Mouse (Mus musculus) kidney, embryonic 16.5 days (tissue): ENCODE results near the gene Kifc3. TPM values are rescaled to one million over a fixed set of nuclear protein-coding genes. Genes with fewer than 3 reads are reported as not detected.

Experiments used
- ATAC-seq: fragments of 200-750 bp; cut with Nextera tagmentation; 2 replicates; pipeline ENCODE4 v1.8.0; 2017; ENCODE audit warnings: moderate TSS enrichment; ENCODE audit not compliant: low FRiP score, low TSS enrichment
- H3K27ac ChIP-seq: fragments of 300-500 bp; sonication (generic); 2 replicates; pipeline ENCODE4 v1.5.1; 2014; ENCODE audit warnings: low read length
- H3K27me3 ChIP-seq: fragments of 300-500 bp; sonication (generic); 2 replicates; pipeline ENCODE4 v1.6.1; 2014; ENCODE audit warnings: low read length, control low read depth, mixed read lengths; ENCODE audit not compliant: insufficient read depth
- H3K36me3 ChIP-seq: fragments of 300-500 bp; sonication (generic); 2 replicates; pipeline ENCODE4 v1.6.1; 2014; ENCODE audit warnings: low read length, control low read depth, mixed read lengths; ENCODE audit not compliant: insufficient read depth
- H3K4me1 ChIP-seq: fragments of 300-500 bp; sonication (generic); 2 replicates; pipeline ENCODE4 v1.6.1; 2014; ENCODE audit warnings: low read length, control low read depth, mixed read lengths; ENCODE audit not compliant: insufficient read depth
- H3K4me2 ChIP-seq: fragments of 300-500 bp; sonication (generic); replicated peaks from 2 replicates; pipeline ENCODE4 v1.6.1; 2014; ENCODE audit warnings: low read depth, low read length
- H3K4me3 ChIP-seq: fragments of 300-500 bp; sonication (generic); 2 replicates; pipeline ENCODE4 v1.5.1; 2014; ENCODE audit warnings: mild to moderate bottlenecking, low read length
- H3K9ac ChIP-seq: fragments of 300-500 bp; sonication (generic); replicated peaks from 2 replicates; pipeline ENCODE4 v1.6.1; 2014; ENCODE audit warnings: low read length
- H3K9me3 ChIP-seq: fragments of 300-500 bp; sonication (generic); 2 replicates; pipeline ENCODE4 v1.6.1; 2016; ENCODE audit warnings: low read length, control low read depth
- WGBS: fragments of 180-500 bp; shearing (Covaris S2); extraction: QIAGEN DNeasy Blood & Tissue Kit; methylation state at CpG from one replicate; pipeline ENCODE4 v1.1.7; 2014; 5-methylcytosine and 5-hydroxymethylcytosine counted together
- polyA plus RNA-seq: library from polyadenylated mRNA; unstranded; fragments of >200 nt; fragmentation: Nextera tagmentation; extraction: Ambion mirVana; gene quantifications from 2 replicates; pipeline ENCODE4 v1.2.1, GENCODE M21; 2015

Kifc3 gene
- polyA plus RNA-seq, 1 experiment from 2014 or later: 37.7 TPM

GRCm38 (mm10) chr8:95154056-95154455 lies 48.6 kb downstream of the Kifc3 start:
- Histone ChIP-seq H3K27me3 (no peaks in the 10 kb centered on the region), H3K4me3 (no peak overlapping the region)
- 72% methylated on average over 4 of the region's 4 CpGs for WGBS

GRCm38 (mm10) chr8:95150608-95151007 lies 52.0 kb downstream of the Kifc3 start:
- H3K9ac ChIP-seq: no peak overlapping the region
- H3K4me1 ChIP-seq: peaks cover 11% of the 10 kb centered on the region
- WGBS: 87% methylated on average over 3 of the region's 3 CpGs
- no peaks in the 10 kb centered on the region for H3K27me3 ChIP-seq
- H3K9me3 ChIP-seq: no peaks in the 10 kb centered on the region
- no peak for ATAC-seq
- H3K27ac ChIP-seq: no peak overlapping the region
- no peak overlapping the region for H3K4me3 ChIP-seq
- no peak overlapping the region for H3K4me2 ChIP-seq
- H3K36me3 ChIP-seq: no peaks in the 10 kb centered on the region

More at GRCm38 (mm10) chr8:95154056-95154455, 48.6 kb downstream of the Kifc3 start:
- Histone ChIP-seq H3K27ac (no peak overlapping the region), H3K9me3 (no peaks in the 10 kb centered on the region), H3K36me3 (no peaks in the 10 kb centered on the region), H3K4me1 (peaks cover 11% of the 10 kb centered on the region), H3K9ac (no peak overlapping the region), H3K4me2 (no peak overlapping the region)
- no peak for ATAC-seq

GRCm38 (mm10) chr8:95149426-95149825 lies 53.2 kb downstream of the Kifc3 start:
- Histone ChIP-seq H3K9me3 (no peaks in the 10 kb centered on the region), H3K4me2 (no peak overlapping the region), H3K9ac (no peak overlapping the region), H3K36me3 (no peaks in the 10 kb centered on the region), H3K27ac (no peak overlapping the region), H3K27me3 (no peaks in the 10 kb centered on the region), H3K4me3 (no peak overlapping the region), H3K4me1 (peaks cover 10% of the 10 kb centered on the region)
- WGBS: 52% methylated on average over 10 of the region's 10 CpGs
- no peak for ATAC-seq

GRCm38 (mm10) chr8:95146846-95147245 lies 55.8 kb downstream of the Kifc3 start:
- Histone ChIP-seq H3K36me3 (no peaks in the 10 kb centered on the region), H3K9ac (no peak overlapping the region), H3K27me3 (no peaks in the 10 kb centered on the region), H3K4me3 (no peak overlapping the region), H3K9me3 (no peaks in the 10 kb centered on the region), H3K4me2 (no peak overlapping the region), H3K27ac (no peak overlapping the region), H3K4me1 (peaks cover 24% of the 10 kb centered on the region)
- ATAC-seq: no peak
- 91% methylated on average over 5 of the region's 5 CpGs for WGBS

GRCm38 (mm10) chr8:95146044-95146745 lies 56.4 kb downstream of the Kifc3 start:
- WGBS: 41% methylated on average over 2 of the region's 2 CpGs
- no peak for ATAC-seq
- peaks cover 31% of the 10 kb centered on the region for H3K4me1 ChIP-seq
- H3K4me3 ChIP-seq: no peak overlapping the region
- H3K4me2 ChIP-seq: no peak overlapping the region
- no peak overlapping the region for H3K9ac ChIP-seq
- H3K27me3 ChIP-seq: no peaks in the 10 kb centered on the region
- no peak overlapping the region for H3K27ac ChIP-seq
- no peaks in the 10 kb centered on the region for H3K36me3 ChIP-seq
- no peaks in the 10 kb centered on the region for H3K9me3 ChIP-seq

- peaks cover 46% of the 10 kb centered on the region for H3K4me1 ChIP-seq
- H3K4me2 ChIP-seq: no peak overlapping the region
- no peaks in the 10 kb centered on the region for H3K27me3 ChIP-seq
- 51% methylated on average over 2 of the region's 2 CpGs for WGBS
- no peaks in the 10 kb centered on the region for H3K36me3 ChIP-seq
- peak overlapping the region; percentile 69 for H3K27ac ChIP-seq
- no peaks in the 10 kb centered on the region for H3K9me3 ChIP-seq
- no peak overlapping the region for H3K4me3 ChIP-seq
- ATAC-seq: no peak
- H3K9ac ChIP-seq: no peak overlapping the region
These were observed 58.0 kb downstream of the Kifc3 start for GRCm38 (mm10) chr8:95144631-95145015.

- Histone ChIP-seq H3K9me3 (no peaks in the 10 kb centered on the region), H3K4me3 (no peak overlapping the region), H3K4me2 (no peak overlapping the region), H3K36me3 (no peaks in the 10 kb centered on the region), H3K4me1 (peaks cover 47% of the 10 kb centered on the region), H3K27me3 (no peaks in the 10 kb centered on the region), H3K9ac (no peak overlapping the region), H3K27ac (peak overlapping the region; percentile 69)
- no peak for ATAC-seq
- 76% methylated on average over 6 of the region's 6 CpGs for WGBS
These were observed 58.6 kb downstream of the Kifc3 start for GRCm38 (mm10) chr8:95143805-95144630.

GRCm38 (mm10) chr8:95142985-95143804 lies 59.4 kb downstream of the Kifc3 start:
- 21% methylated on average over 17 of the region's 17 CpGs for WGBS
- Histone ChIP-seq H3K27ac (peak overlapping the region; percentile 69), H3K4me3 (peak overlapping the region; percentile 70; the same call in 1 of the 2 replicates), H3K4me2 (peak overlapping the region; percentile 88), H3K4me1 (peaks cover 55% of the 10 kb centered on the region), H3K27me3 (no peaks in the 10 kb centered on the region), H3K9me3 (no peaks in the 10 kb centered on the region), H3K9ac (peak overlapping the region; percentile 87; the same call in 1 of the 2 replicates), H3K36me3 (no peaks in the 10 kb centered on the region)
- ATAC-seq: peak; percentile 11; the same call in 1 of the 2 replicates

- peak overlapping the region; percentile 70 for H3K4me3 ChIP-seq
- H3K27me3 ChIP-seq: no peaks in the 10 kb centered on the region
- peak overlapping the region; percentile 88 for H3K4me2 ChIP-seq
- WGBS: 1% methylated on average over 41 of the region's 66 CpGs
- H3K9me3 ChIP-seq: no peaks in the 10 kb centered on the region
- ATAC-seq: peak; percentile 78
- H3K36me3 ChIP-seq: no peaks in the 10 kb centered on the region
- H3K27ac ChIP-seq: peak overlapping the region; percentile 88
- H3K4me1 ChIP-seq: peaks cover 65% of the 10 kb centered on the region
- H3K9ac ChIP-seq: peak overlapping the region; percentile 87
These were observed 60.4 kb downstream of the Kifc3 start for GRCm38 (mm10) chr8:95142075-95142831.
